Mouse (Mus musculus) subcutaneous adipose tissue, adult 2 months (tissue): ENCODE results near the gene Commd3. TPM values are rescaled to one million over a fixed set of nuclear protein-coding genes. Genes with fewer than 3 reads are reported as not detected.

Experiments
- polyA plus RNA-seq: library from polyadenylated mRNA; depleted of rRNA; stranded (reverse); fragments of >200 nt; gene quantifications from 2 replicates; pipeline ENCODE4 v1.2.3, GENCODE M21; 2012; ENCODE audit warnings: low replicate concordance; rRNA removed

The Commd3 gene
- 50.1 and 55.1 TPM in 2 replicates for polyA plus RNA-seq

DNA sequence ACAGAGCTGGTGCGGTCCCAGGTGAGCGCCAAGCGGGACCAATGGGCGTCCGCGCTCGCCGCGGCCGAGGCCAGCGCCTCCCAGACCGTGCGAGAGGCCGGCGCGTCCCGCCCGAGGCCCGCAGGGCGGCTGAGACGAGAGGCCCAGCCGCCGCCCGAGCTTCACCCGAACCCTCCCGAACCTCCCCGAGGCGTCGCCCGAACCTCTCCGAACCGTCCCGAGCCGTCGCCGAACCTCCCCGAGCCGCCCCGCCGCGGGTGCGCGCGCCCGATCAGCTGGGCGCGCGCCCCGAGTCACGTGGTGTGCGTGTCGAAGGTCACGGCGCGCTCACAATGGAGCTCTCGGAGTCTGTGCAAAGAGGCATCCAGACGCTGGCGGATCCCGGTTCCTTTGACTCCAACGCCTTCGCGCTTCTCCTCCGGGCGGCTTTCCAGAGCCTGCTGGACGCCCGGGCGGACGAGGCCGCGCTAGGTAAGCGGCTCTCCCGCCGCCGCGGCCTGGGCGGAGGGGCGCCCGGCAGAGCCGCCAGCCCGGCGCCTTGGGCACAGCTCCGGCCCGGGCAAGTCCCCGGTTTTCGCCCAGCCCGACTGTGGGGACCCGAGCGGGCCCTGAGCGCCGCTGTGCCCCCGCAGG lies at the start of gene Commd3:
Gene Commd3, plus strand, starts transcription at position 252 of the 633 bp plus-strand sequence.

GRCm38 (mm10) chr2:18676936-18677491 lies 4.8 kb downstream of the Commd3 start, which contains the start of gene Bmi1:
Gene Bmi1 (plus strand): TSS chr2:18677018.

DNA sequence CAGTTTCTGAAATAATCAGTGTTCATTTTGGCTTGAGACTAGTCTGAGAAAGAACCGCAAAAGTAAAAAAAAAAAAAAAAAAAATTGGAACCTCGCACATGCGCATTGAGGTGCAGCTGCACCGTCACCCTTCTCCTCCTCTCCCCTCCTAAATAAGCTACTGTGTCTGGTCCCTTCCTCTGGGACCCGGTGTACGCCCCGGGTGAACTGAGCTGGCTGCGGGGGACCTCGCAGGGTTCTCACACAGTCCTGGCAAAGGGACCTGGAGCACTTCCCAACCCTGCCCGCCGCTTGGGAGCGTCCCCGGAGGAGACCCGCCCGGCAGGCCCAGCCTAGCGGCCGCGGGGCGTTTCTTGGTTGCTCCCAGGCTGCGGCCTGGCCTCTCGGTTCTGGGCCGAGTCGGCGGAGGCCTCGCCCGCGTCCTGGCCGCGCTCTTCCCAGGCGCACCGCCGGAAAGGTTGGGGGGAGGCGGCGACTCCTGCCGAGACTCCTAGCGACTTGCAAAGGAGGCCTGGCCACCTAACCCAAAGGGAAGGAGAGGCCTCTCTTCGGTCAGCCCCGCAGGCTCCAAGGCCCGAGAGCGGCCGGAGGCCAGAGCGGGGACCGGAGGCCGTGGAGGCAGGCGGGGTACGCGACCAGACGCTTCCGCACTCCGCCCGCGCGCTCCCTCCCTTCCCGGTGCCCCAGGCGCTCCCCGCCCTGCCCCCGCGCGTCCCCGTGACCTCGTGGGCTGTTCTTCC lies 21.9 kb downstream of the Commd3 start, which contains the start of gene Spag6:
Gene Spag6, plus strand, starts transcription at position 162 of the 740 bp plus-strand sequence.

Other genes starting within 250 kb of the Commd3 start
- gene Bmi1, start 4.6 kb downstream of the Commd3 start, polyA plus RNA-seq: 18.5 and 18.8 TPM in 2 replicates
- 0.17 and 0.60 TPM in 2 replicates for gene Spag6, start 21.6 kb downstream of the Commd3 start, polyA plus RNA-seq